Mouse (Mus musculus) ovary, adult 2 months (tissue): ENCODE results near the gene Tnfrsf12a. TPM values are rescaled to one million over a fixed set of nuclear protein-coding genes. Genes with fewer than 3 reads are reported as not detected.

ENCODE experiments used
- polyA plus RNA-seq: library from polyadenylated mRNA; depleted of rRNA; stranded (reverse); fragments of >200 nt; gene quantifications from 2 replicates; pipeline ENCODE4 v1.2.3, GENCODE M21; 2012; rRNA removed

Gene Tnfrsf12a
- 86.1 and 128 TPM in 2 replicates for polyA plus RNA-seq

DNA sequence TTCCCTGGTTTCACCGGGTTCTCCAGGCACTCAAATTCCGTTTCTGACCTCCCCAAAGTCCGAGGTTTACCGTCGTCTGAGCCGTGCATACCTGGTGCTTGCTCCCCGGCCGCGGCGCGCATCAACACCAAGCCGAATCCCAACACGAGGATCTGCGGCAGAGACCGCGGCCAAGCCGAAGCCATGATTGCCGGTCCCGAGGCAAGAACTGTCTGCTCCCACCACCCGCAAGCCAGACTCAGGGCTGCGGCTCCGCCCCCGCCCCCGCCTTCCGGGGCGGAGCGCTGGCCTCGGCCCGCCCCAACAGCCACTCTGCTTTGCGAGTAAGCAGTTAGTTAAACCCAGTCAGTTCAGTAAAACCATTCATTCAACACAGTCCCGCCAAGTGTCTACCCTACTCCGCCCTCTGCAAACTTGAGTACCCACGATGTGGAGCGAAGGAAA, at the start of gene Tnfrsf12a:
Gene Tnfrsf12a, minus strand, starts transcription at position 233 of the 444 bp plus-strand sequence.

GRCm38 (mm10) chr17:23725999-23726757, 48.9 kb upstream of the Tnfrsf12a start, which contains the start of gene Pkmyt1:
Pkmyt1 (plus strand) TSS chr17:23726336.

DNA sequence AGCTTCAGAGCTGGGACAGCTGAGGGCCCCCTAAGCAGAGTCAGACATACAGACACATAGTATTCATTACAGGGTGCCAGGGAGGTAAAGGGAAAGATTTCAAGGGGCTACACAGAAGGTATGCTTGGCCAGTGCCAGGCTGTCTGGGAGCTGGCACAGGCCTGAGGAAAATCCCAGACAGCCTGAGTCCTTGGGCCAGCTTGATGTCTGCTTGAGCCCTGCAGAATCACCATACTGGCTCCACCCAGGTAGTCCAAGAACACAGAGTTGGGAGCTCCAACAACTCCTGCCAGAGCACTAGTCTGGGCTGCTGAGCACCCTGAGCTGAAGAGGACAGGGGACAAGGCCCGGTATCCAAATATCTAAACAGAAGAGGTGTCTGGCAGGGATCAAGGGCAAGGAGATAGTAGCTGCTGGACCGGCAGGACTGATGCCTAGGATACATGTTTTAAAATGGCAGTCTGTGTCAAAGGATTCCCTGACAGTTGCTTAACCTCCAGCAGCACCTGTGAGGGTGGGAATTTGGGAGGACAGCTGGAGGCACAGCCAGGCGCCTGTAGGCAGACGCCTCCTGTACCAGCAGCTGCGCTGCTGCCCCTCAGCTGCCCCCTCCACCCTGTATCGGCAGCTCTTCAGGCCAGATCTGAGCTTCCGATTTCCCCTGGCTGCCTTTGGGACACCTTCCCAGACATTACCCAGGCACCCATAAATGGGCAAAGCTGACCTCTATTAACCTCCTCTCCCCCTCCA, 45.3 kb upstream of the Tnfrsf12a start, which contains the start of gene 1520401A03Rik:
Gene 1520401A03Rik, minus strand, starts transcription at position 408 of the 750 bp plus-strand sequence.

DNA sequence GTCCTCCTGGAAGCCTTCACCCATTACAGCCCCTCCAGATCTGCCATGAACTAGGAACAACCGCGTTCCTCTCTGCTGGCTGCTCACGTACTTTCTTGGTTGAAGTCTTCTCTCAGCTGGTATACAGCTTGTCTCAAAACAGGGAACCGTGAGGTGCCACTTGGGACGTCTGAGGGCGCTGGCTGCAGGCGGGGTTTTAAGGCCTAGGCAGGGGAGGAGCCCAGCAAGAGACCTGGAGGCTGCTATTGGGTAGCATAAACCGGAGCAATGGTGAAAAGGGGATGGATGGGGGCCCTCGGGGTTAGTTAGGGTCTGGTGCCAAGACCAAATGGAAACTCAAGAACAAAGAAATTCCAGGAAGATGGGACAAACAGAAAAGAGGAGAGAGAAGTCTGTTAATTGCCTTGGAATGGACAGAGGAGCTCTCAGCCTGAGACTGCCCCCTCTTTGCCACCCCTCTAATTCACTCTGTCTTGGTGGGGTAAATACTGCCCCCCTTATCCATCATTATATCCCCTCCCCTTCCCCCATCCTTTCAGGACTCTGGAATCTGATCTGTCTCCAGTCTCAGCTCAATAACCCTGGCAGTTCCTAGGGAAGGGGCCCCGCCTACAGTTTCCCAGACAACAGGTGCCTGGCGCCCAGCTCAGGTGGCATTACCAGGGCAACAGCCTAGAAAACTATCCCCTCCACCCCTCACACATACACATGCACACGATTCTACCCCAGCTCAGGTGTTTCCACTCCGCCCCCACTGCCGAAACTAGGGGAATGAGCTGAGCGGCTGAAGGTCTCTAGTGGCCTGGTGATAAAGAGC, 6.8 kb upstream of the Tnfrsf12a start, which contains the start of gene Cldn9:
Gene Cldn9, minus strand, starts transcription at position 171 of the 817 bp plus-strand sequence.

GRCm38 (mm10) chr17:23679127-23679835, 2.0 kb upstream of the Tnfrsf12a start, which contains the start of gene Cldn6:
Cldn6 (plus strand) TSS chr17:23679249.

DNA sequence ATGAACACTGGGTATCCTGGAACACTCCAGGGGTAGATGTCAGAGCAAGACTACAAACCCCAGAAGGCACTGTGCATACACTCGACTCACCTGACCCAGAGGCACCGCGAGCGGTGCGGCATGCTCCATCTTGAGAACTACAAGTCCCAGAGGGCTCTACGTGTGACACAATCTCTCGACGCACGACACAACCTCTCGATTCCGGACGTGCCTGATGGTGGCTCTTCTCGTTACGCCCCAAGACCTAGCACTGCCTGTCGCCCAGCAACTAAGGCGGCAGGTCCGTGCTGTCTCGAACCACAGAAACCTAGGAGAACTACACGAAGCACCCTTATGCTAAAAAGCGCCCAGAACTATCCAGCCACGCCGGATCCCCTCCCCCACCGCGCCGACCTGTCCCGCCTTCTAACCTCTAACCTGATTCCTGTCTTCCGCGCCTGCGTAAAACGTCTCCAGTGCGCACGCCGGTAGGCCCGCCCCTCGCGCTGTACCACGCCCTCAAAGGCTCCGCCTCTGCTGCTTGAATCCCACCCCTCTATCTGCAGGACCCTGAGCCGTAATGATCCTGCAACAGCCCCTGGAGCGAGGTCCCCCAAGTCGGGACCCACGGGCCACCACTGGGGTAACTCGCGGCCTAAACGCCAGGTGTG, 3.7 kb downstream of the Tnfrsf12a start, which contains the start of the genes Hcfc1r1 and Thoc6:
Gene Hcfc1r1, plus strand, starts transcription at position 173 of the 650 bp plus-strand sequence.
Gene Thoc6, minus strand, starts transcription at position 459 of the 650 bp plus-strand sequence.

DNA sequence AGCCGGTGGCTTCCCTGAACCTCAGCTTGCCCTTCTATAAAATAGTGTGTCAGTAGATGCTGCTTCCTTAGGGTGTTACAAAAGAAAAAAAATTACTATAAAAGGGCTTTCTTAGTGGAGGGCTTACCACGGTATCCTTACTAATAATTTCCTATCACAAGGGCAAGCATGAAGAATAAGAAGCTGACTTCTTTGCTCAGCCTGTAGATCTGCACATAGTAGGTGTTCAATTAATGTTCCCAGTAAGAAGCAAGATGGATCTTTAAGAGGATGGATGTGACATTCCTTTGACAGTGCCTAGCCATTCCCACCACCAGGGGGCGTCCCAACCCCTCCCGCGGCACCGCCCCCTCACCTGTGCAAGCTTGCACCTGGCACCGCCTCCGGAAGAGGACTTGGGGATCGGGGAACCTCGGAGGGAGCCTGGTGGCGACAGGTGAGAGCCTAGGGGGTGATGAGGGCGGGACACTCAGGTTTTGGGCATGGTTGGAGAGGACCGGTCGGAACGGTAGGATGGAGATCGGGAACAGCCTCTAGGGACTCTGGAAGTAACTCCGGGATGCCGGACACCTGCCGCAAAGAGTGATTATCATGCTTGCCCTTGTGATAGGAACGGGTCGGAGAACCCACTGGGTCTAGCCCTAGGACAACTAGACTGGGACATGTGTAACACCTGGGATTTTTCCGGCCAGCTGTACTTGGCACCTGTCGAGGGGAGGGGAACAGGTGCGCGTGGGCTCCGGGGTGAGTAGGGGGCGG, 17.0 kb downstream of the Tnfrsf12a start, which contains the start of gene Bicdl2:
Gene Bicdl2, plus strand, starts transcription at position 390 of the 759 bp plus-strand sequence.

GRCm38 (mm10) chr17:23644613-23645495, 32.4 kb downstream of the Tnfrsf12a start, which contains the start of gene Mmp25:
Mmp25 (minus strand) TSS chr17:23645277.

Other genes starting within 250 kb of the Tnfrsf12a start
- not detected in 2 replicates for gene Vmn2r117, start 197.8 kb downstream of the Tnfrsf12a start, polyA plus RNA-seq
- 28.2 and 29.6 TPM in 2 replicates for gene Zfp213, start 113.2 kb downstream of the Tnfrsf12a start, polyA plus RNA-seq
- gene Zfp13, start 78.0 kb downstream of the Tnfrsf12a start, polyA plus RNA-seq: 37.1 and 44.1 TPM in 2 replicates
- gene Zscan10, start 76.6 kb downstream of the Tnfrsf12a start, polyA plus RNA-seq: 0.11 and 0.26 TPM in 2 replicates
- 0.45 and 0.59 TPM in 2 replicates for gene Mmp25, start 32.2 kb downstream of the Tnfrsf12a start, polyA plus RNA-seq
- 1.9 and 2.2 TPM in 2 replicates for gene Bicdl2, start 17.0 kb downstream of the Tnfrsf12a start, polyA plus RNA-seq
- gene Hcfc1r1, start 3.9 kb downstream of the Tnfrsf12a start, polyA plus RNA-seq: 255 and 265 TPM in 2 replicates
- gene Thoc6, start 3.6 kb downstream of the Tnfrsf12a start, polyA plus RNA-seq: 33.8 and 40.2 TPM in 2 replicates
- gene Cldn6, start 1.8 kb upstream of the Tnfrsf12a start, polyA plus RNA-seq: 0.17 and 0.45 TPM in 2 replicates
- 0.43 and 0.55 TPM in 2 replicates for gene Cldn9, start 6.6 kb upstream of the Tnfrsf12a start, polyA plus RNA-seq
- 0.20 and 0.23 TPM in 2 replicates for gene 1520401A03Rik, start 45.3 kb upstream of the Tnfrsf12a start, polyA plus RNA-seq
- 42.7 and 44.1 TPM in 2 replicates for gene Pkmyt1, start 48.9 kb upstream of the Tnfrsf12a start, polyA plus RNA-seq
- gene Paqr4, start 63.4 kb upstream of the Tnfrsf12a start, polyA plus RNA-seq: 53.7 and 55.7 TPM in 2 replicates
- gene Kremen2, start 68.4 kb upstream of the Tnfrsf12a start, polyA plus RNA-seq: 0.11 and 0.25 TPM in 2 replicates
- 49.4 and 56.6 TPM in 2 replicates for gene Flywch1, start 94.1 kb upstream of the Tnfrsf12a start, polyA plus RNA-seq
- gene Flywch2, start 108.6 kb upstream of the Tnfrsf12a start, polyA plus RNA-seq: 14.5 and 15.3 TPM in 2 replicates
- gene Srrm2, start 113.1 kb upstream of the Tnfrsf12a start, polyA plus RNA-seq: 840 and 913 TPM in 2 replicates
- gene Elob, start 151.7 kb upstream of the Tnfrsf12a start, polyA plus RNA-seq: 548 and 704 TPM in 2 replicates
- 0.15 and 0.17 TPM in 2 replicates for gene Prss33, start 158.6 kb upstream of the Tnfrsf12a start, polyA plus RNA-seq
- 0.71 and 1.6 TPM in 2 replicates for gene Prss32, start 166.4 kb upstream of the Tnfrsf12a start, polyA plus RNA-seq
- gene Prss41, start 166.7 kb upstream of the Tnfrsf12a start, polyA plus RNA-seq: 0.32 and 0.58 TPM in 2 replicates
- not detected in 2 replicates for gene Prss21, start 190.6 kb upstream of the Tnfrsf12a start, polyA plus RNA-seq
- gene Dcpp1, start 203.4 kb upstream of the Tnfrsf12a start, polyA plus RNA-seq: 1.0 and 5.2 TPM in 2 replicates
- gene Dcpp2, start 203.4 kb upstream of the Tnfrsf12a start, polyA plus RNA-seq: 1.0 and 1.4 TPM in 2 replicates
- 7.0 and 7.8 TPM in 2 replicates for gene Dcpp3, start 240.0 kb upstream of the Tnfrsf12a start, polyA plus RNA-seq